Mouse (Mus musculus): ENCODE data around the gene Dapp1.
"Not testable (repeated sequence)": the region's sequence is repeated elsewhere in the genome, so short reads cannot be mapped to it uniquely, and the experiment has no call there.

Gene Dapp1

GRCm38 (mm10) chr3:137919398-137919797, 61.9 kb downstream of the Dapp1 start:
- in situ Hi-C loops (cut with MseI, MboI), result no loop called here

- in situ Hi-C loops (cut with MseI, MboI), result no loop called here
Observed at GRCm38 (mm10) chr3:137918932-137919311, 62.4 kb downstream of the Dapp1 start.

- in situ Hi-C loops (cut with MseI, MboI), result no loop called here
Observed at GRCm38 (mm10) chr3:137918172-137918931, 63.0 kb downstream of the Dapp1 start, which contains the start of gene Lamtor3. Gene Lamtor3, plus strand, starts transcription at chr3:137918506.

GRCm38 (mm10) chr3:137917694-137918171, 63.6 kb downstream of the Dapp1 start:
- in situ Hi-C loops (cut with MseI, MboI), result no loop called here

GRCm38 (mm10) chr3:137914567-137914966, 66.8 kb downstream of the Dapp1 start:
- in situ Hi-C loops (cut with MseI, MboI), result not testable (repeated sequence)

GRCm38 (mm10) chr3:137913093-137913492, 68.3 kb downstream of the Dapp1 start:
- in situ Hi-C loops (cut with MseI, MboI), result no loop called here

- in situ Hi-C loops (cut with MseI, MboI), result no loop called here
Observed at GRCm38 (mm10) chr3:137900149-137900548, 81.2 kb downstream of the Dapp1 start.

- in situ Hi-C loops (cut with MseI, MboI), result loop anchor here in 1 of 2 experiments (10.0 kb wide), 1 partner anchor 113 kb away; no protein-coding TSS in a partner anchor
Observed at GRCm38 (mm10) chr3:137897685-137898084, 83.7 kb downstream of the Dapp1 start.

GRCm38 (mm10) chr3:137896867-137897266, 84.5 kb downstream of the Dapp1 start:
- in situ Hi-C loops (cut with MseI, MboI), result loop anchor here in 1 of 2 experiments (10.0 kb wide), 1 partner anchor 112 kb away; no protein-coding TSS in a partner anchor

- in situ Hi-C loops (cut with MseI, MboI), result loop anchor here in 1 of 2 experiments (10.0 kb wide), 1 partner anchor 112 kb away; no protein-coding TSS in a partner anchor
Observed at GRCm38 (mm10) chr3:137896386-137896785, 85.0 kb downstream of the Dapp1 start.

GRCm38 (mm10) chr3:137895196-137895595, 86.1 kb downstream of the Dapp1 start:
- in situ Hi-C loops (cut with MseI, MboI), result loop anchor here in 1 of 2 experiments (10.0 kb wide), 1 partner anchor 110 kb away; no protein-coding TSS in a partner anchor

- in situ Hi-C loops (cut with MseI, MboI), result loop anchor here in 1 of 2 experiments (10.0 kb wide), 1 partner anchor 109 kb away; no protein-coding TSS in a partner anchor
Observed at GRCm38 (mm10) chr3:137893789-137894188, 87.6 kb downstream of the Dapp1 start.

- in situ Hi-C loops (cut with MseI, MboI), result loop anchor here in 1 of 2 experiments (10.0 kb wide), 1 partner anchor 107 kb away; no protein-coding TSS in a partner anchor
Observed at GRCm38 (mm10) chr3:137892118-137892517, 89.2 kb downstream of the Dapp1 start.

GRCm38 (mm10) chr3:137891089-137891488, 90.3 kb downstream of the Dapp1 start:
- in situ Hi-C loops (cut with MseI, MboI), result loop anchor here in 1 of 2 experiments (10.0 kb wide), 1 partner anchor 106 kb away; no protein-coding TSS in a partner anchor

- in situ Hi-C loops (cut with MseI, MboI), result no loop called here
Observed at GRCm38 (mm10) chr3:137887961-137888360, 93.4 kb downstream of the Dapp1 start.

GRCm38 (mm10) chr3:137881093-137881492, 100.3 kb downstream of the Dapp1 start:
- in situ Hi-C loops (cut with MseI, MboI), result no loop called here
